Mouse (Mus musculus): ENCODE data around the gene Timm22.

DNA sequence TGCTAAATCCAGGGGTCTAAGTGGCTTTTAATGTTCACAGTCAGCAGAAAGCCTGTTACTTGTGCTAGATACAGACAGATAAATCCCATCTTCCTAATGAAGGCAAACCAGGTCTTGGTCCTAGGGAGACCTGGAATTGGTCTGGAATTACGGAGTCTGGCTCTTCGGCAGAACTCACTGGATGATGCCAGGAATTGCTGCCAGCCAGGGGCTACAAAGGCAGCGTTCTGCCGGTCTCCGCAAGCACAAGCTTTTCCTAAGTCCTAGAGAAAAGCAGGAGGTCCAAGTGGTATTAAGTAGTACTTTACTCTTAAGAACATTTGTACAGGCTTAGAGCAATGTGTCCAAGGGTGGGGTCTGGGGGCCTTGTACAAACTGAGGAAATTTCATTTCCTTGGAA lies 22.4 kb upstream of the Timm22 start:
- no peak for TF ChIP-seq CTCF (IDR thresholded peaks at IDR 0.05; ENCODE audit: insufficient read depth, low read depth, low read length)
- TF ChIP-seq POLR2A (IDR thresholded peaks at IDR 0.05; ENCODE audit: insufficient read depth, low read depth, low read length), result no peak
